Mouse (Mus musculus) Muller cell, postnatal 12 days (primary cell): ENCODE data around the gene Hsd11b1.

Source experiments
- DNase-seq: peaks from one replicate; pipeline ENCODE4 v3.0.0-alpha.2; 2015; ENCODE audit errors: inconsistent ontology term

Hsd11b1 gene

GRCm38 (mm10) chr1:193201383-193201778 is 62.5 kb downstream of the Hsd11b1 start, which contains the start of gene Traf3ip3:
TSS of gene Traf3ip3 (minus strand) at chr1:193201703.
- DNase-seq = no peak

- DNase-seq = no peak
Observed at GRCm38 (mm10) chr1:193200640-193201382, 63.1 kb downstream of the Hsd11b1 start.

GRCm38 (mm10) chr1:193198312-193198711 is 65.6 kb downstream of the Hsd11b1 start:
- DNase-seq = no peak

GRCm38 (mm10) chr1:193197494-193198205 is 66.2 kb downstream of the Hsd11b1 start:
- DNase-seq = no peak

- DNase-seq = no peak
Observed at GRCm38 (mm10) chr1:193195169-193195810, 68.6 kb downstream of the Hsd11b1 start.

- DNase-seq = no peak
Observed at GRCm38 (mm10) chr1:193194416-193195140, 69.3 kb downstream of the Hsd11b1 start.

- DNase-seq = no peak
Observed at GRCm38 (mm10) chr1:193191675-193192283, 72.1 kb downstream of the Hsd11b1 start.

- DNase-seq = no peak
Observed at GRCm38 (mm10) chr1:193189771-193190170, 74.1 kb downstream of the Hsd11b1 start.

GRCm38 (mm10) chr1:193189151-193189621 is 74.7 kb downstream of the Hsd11b1 start:
- peak; percentile 63 for DNase-seq

GRCm38 (mm10) chr1:193188257-193188656 is 75.6 kb downstream of the Hsd11b1 start:
- no peak for DNase-seq

GRCm38 (mm10) chr1:193181104-193181503 is 82.8 kb downstream of the Hsd11b1 start:
- DNase-seq = no peak

GRCm38 (mm10) chr1:193174143-193174733 is 89.6 kb downstream of the Hsd11b1 start:
- no peak for DNase-seq

- DNase-seq = no peak
Observed at GRCm38 (mm10) chr1:193173810-193174129, 90.1 kb downstream of the Hsd11b1 start.

- DNase-seq = peak; percentile 97
Observed at GRCm38 (mm10) chr1:193172991-193173809, 90.7 kb downstream of the Hsd11b1 start.
